Mouse (Mus musculus): ENCODE measurements around the gene Rd3l.

The Rd3l gene

DNA sequence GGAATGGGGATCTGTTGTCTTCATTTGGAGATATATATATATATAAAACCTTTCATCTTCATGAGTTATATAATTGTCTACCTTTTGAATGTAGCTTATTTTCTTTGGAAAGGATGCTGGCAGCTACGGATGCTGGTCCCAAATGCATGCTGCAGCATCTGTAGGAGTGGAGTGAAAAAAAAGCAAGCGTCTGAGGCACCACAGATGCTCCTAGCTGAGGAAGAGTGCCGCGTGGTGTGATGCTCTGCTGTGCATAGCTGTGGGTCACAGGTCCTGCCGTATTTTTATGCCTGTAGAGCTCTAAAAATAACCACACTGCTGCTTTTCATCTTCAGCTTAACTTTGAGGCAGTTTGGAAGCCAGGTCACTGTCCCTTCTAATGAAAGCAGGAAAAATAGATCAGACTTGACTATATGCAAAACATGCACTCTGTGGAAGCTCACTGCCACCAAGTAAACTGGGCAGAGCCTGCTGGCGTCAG is at the start of gene Rd3l:
TSS of gene Rd3l (minus strand) at position 431 of the 481 bp plus-strand sequence.
- Histone ChIP-seq H3K36me3 (ENCODE audit: control insufficient read depth, insufficient read depth, low read length, poor library complexity, severe bottlenecking) (no peaks in the 10 kb centered on the region), H3K27me3 (ENCODE audit: control insufficient read depth, insufficient read depth, low read length, poor library complexity, severe bottlenecking) (no peaks in the 10 kb centered on the region)
- no peak for DNase-seq (ENCODE audit: low read depth, low spot score)

DNA sequence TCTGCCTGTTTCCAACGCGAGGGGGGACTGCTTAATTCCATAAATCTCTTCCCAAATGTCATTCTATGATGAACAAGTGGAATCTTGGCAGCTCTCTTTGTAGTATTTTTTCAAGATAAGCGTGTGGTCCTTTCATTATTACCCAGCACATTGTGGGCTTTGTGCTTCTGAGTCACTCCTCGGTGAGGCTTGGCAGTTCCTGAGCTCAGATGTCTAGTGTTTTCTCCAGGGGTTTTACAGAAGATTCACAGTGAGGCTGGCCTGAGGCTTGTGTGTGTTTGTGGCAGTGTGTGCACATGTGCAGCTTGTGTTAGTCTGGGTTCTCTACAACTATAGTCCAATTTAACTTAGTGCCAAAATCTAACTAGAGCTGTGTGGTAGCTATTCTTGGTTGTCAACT is 46.3 kb upstream of the Rd3l start:
- no peaks in the 10 kb centered on the region for H3K36me3 ChIP-seq (ENCODE audit: control insufficient read depth, insufficient read depth, low read length, poor library complexity, severe bottlenecking)
- H3K27me3 ChIP-seq (ENCODE audit: control insufficient read depth, insufficient read depth, low read length, poor library complexity, severe bottlenecking), result no peaks in the 10 kb centered on the region
- DNase-seq (ENCODE audit: low read depth, low spot score), result no peak

DNA sequence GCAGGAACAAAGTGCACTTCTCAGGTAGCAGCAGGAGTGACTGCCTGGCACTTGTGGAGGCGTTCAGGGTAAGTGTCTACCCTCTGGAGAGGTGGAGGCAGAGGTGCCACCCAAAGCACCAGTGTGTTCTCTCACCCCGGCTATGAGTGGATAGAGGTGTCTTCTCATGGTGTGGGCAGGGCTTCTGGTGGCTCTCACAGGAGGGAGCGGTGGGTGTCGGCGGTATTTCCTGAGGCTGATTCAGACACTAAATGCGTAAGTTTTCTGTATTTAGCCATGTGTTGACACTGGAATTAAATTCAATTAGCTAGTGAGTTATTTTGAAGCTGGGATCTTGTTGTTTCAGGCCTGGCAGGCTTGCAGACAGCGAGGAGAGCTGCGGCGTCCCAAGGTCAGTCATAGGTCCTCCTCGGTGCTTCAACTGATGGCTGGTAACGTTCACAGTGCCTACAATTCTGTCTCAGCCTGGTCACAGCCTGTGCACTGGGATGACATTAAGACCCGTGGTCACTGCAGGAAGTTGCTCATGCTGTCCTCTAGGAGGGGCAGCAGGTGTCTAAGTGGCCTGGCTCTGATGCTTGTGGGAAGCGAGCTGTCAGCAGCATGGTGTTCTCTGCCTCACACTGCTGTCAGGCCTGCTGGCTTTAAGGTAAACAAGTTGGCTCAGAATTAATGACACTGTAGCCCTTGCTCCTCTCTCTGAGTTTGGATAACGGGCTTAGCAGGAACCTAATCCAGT is 45.0 kb upstream of the Rd3l start:
- DNase-seq (ENCODE audit: low read depth, low spot score), result no peak
- Histone ChIP-seq H3K27me3 (ENCODE audit: control insufficient read depth, insufficient read depth, low read length, poor library complexity, severe bottlenecking) (no peaks in the 10 kb centered on the region), H3K36me3 (ENCODE audit: control insufficient read depth, insufficient read depth, low read length, poor library complexity, severe bottlenecking) (no peaks in the 10 kb centered on the region)

DNA sequence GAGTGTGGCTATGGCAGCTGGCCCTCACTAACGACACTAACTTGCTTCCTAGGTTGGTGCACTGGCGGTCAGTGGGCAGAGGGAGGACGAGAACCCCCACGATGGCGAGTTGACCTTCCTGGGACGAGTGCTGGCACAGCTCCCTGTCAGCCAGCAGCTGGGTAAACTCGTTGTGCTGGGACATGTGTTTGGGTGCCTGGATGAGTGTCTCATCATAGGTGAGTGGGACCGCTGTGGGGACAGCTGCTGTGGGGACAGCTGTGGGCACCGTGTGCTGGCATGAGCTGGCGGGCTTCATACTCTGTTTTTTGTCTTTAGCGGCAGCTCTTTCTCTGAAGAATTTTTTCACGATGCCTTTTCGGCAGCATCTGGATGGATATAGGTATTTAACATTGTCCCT is 44.3 kb upstream of the Rd3l start:
- DNase-seq (ENCODE audit: low read depth, low spot score), result no peak
- Histone ChIP-seq H3K36me3 (ENCODE audit: control insufficient read depth, insufficient read depth, low read length, poor library complexity, severe bottlenecking) (no peaks in the 10 kb centered on the region), H3K27me3 (ENCODE audit: control insufficient read depth, insufficient read depth, low read length, poor library complexity, severe bottlenecking) (no peaks in the 10 kb centered on the region)

DNA sequence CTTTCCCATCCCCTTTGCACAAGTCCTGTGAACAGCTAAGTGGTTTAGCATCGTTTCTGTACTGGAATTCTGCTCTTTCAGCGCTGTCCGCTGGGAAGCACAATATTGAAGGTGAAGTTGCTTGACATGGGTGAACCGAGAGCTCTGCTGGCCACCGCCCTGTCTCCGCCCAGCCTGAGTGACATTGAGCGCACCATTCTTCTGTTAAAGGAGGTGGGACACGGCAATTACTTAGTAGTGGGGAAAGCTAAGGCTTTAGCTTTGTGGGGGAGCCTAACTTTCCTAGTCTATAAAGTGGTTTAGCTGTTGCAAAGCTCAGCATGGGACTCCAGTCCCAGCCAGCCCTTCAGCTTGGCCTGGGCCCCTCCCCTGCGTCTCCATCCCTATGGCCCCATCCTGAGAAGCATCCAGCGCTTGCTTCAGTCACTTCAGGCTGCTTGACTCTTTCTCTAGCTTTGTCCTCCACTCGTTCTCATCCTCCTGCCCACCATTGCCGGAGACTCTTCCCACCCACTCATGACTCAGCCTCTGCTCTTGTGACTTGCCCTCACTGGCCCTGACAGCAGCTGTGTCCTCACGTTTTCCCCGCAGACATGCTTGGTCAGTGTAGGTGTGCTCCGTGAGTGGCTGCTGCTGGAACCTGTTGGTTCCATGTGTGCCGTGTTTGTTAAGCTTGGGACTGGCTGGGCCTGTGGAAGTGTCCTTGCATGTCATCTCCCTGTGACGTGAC is 43.6 kb upstream of the Rd3l start:
- DNase-seq (ENCODE audit: low read depth, low spot score), result no peak
- H3K27me3 ChIP-seq (ENCODE audit: control insufficient read depth, insufficient read depth, low read length, poor library complexity, severe bottlenecking), result no peaks in the 10 kb centered on the region
- no peaks in the 10 kb centered on the region for H3K36me3 ChIP-seq (ENCODE audit: control insufficient read depth, insufficient read depth, low read length, poor library complexity, severe bottlenecking)

DNA sequence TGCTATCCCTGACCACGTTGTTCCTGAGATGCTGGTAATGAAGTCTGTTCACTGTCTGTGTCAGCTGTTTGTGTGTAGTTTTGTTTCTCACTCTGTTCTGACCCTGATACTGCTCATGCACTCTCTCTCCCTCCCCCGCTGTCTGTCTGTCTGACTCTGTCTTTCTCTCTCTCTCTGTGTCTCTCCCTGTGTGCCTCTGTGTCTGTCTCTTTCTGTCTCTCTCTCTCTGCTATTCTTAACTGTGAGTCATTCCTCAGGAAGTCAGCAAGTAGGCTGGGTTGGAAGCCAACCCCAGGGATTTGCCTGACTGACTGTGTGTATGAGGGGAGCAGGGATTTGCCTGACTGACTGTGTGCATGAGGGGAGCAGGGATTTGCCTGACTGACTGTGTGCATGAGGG is 42.2 kb upstream of the Rd3l start:
- no peak for DNase-seq (ENCODE audit: low read depth, low spot score)
- no peaks in the 10 kb centered on the region for H3K27me3 ChIP-seq (ENCODE audit: control insufficient read depth, insufficient read depth, low read length, poor library complexity, severe bottlenecking)

DNA sequence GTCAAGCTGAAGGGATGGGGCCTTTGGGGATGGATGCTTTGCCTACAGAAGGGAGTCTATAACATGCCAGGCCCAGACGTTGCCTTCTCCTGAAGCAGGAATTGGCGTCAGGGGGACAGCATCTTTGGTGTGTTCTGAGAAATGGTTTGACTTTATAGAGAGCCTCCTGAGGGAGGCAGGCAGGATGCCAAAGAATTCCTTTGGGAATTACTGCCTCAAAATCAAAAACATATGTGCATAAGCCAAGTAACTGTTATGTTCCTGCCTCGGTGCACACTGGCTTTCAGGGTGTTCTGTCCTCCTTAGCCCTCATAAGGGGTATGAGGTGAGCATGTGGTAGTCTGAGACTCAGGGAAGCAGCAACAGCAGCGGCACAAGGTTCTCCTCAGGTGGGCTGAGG is 35.2 kb upstream of the Rd3l start:
- no peaks in the 10 kb centered on the region for H3K27me3 ChIP-seq (ENCODE audit: control insufficient read depth, insufficient read depth, low read length, poor library complexity, severe bottlenecking)
- H3K36me3 ChIP-seq (ENCODE audit: control insufficient read depth, insufficient read depth, low read length, poor library complexity, severe bottlenecking), result no peaks in the 10 kb centered on the region
- no peak for DNase-seq (ENCODE audit: low read depth, low spot score)

More for the DNA sequence above, 42.2 kb upstream of the Rd3l start:
- no peaks in the 10 kb centered on the region for H3K36me3 ChIP-seq (ENCODE audit: control insufficient read depth, insufficient read depth, low read length, poor library complexity, severe bottlenecking)

DNA sequence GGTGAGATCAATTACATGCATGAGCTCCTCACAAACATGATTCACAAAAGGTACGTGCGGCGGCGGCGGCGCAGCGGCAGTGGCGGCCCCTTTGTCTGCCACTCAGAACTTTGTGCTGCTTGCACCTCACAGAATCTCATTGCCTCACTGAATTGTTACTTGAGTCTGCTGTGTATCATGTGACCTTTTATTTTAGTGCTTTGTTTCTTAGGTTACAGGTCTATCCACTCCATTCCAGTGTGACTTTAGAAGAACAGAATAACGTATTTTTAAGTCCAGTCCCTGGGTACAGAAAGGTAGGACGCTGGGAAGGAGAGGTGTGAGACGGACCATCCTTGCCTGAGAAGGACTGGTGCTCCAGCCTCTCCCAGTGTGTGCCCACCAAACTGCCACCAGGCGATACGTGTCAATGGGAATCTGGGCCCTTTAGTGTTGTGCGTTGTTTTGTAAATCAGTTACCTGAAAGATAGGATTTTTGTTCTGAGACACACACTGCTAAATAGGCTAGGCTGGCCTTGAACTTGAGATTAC is 32.2 kb upstream of the Rd3l start:
- Histone ChIP-seq H3K27me3 (ENCODE audit: control insufficient read depth, insufficient read depth, low read length, poor library complexity, severe bottlenecking) (no peaks in the 10 kb centered on the region), H3K36me3 (ENCODE audit: control insufficient read depth, insufficient read depth, low read length, poor library complexity, severe bottlenecking) (no peaks in the 10 kb centered on the region)
- DNase-seq (ENCODE audit: low read depth, low spot score), result no peak

DNA sequence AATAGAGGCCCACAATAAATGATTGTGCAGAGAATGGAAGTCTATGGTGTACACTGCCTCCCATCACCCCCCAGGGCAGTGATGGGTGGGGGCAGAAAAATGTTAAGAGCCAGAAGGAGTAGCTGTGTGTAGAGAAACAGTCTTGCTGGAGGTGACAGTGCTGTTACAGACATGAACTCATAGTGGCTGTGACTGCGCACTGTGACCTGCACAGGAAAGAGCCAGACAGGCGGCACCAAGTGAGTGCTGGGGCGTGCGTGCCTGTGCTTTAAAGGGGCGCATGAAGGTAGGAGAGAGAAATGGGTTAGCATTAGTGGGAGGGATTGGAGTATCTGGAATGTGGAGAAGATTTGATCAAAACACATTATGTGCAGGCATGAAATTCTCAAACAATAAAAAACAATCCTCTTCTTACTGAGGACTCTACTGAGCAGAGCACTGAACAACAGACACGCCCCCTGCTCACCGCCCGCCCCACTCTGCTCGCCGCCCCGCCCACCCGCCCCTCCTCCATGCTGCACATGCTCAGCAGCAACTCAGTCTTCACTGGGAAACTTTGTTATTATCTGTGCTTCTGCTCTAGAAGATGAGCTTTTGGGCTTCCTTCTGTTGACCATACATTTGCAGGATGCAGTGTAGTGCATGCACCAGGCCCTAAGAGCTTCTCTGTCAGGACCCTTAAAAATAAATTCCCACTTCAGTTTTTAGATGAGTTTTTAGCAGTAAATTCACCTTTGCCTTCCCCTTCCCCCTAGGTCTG is 31.6 kb upstream of the Rd3l start:
- no peak for DNase-seq (ENCODE audit: low read depth, low spot score)
- H3K27me3 ChIP-seq (ENCODE audit: control insufficient read depth, insufficient read depth, low read length, poor library complexity, severe bottlenecking), result no peaks in the 10 kb centered on the region
- no peaks in the 10 kb centered on the region for H3K36me3 ChIP-seq (ENCODE audit: control insufficient read depth, insufficient read depth, low read length, poor library complexity, severe bottlenecking)

DNA sequence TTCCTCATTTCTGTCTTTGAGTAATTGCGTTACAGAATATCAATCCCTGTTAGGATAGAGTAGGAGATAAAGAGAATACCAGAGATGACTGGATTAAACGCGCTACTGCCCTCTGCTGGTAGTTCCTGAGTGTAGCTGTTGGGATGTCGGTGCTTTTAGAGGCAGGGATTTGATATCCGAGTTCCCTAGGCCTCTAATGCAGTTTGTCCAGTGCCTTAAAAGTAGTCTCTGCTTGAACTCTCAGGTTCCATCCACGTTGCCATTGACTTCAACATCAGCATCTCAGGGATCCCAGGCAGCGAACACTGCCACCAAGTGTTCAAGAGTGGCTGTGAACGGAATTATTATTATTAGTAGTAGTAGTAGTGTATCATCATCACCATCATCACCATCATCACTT is 20.1 kb upstream of the Rd3l start:
- Histone ChIP-seq H3K36me3 (ENCODE audit: control insufficient read depth, insufficient read depth, low read length, poor library complexity, severe bottlenecking) (no peaks in the 10 kb centered on the region), H3K27me3 (ENCODE audit: control insufficient read depth, insufficient read depth, low read length, poor library complexity, severe bottlenecking) (no peaks in the 10 kb centered on the region)
- peak; percentile 64 for DNase-seq (ENCODE audit: low read depth, low spot score)

DNA sequence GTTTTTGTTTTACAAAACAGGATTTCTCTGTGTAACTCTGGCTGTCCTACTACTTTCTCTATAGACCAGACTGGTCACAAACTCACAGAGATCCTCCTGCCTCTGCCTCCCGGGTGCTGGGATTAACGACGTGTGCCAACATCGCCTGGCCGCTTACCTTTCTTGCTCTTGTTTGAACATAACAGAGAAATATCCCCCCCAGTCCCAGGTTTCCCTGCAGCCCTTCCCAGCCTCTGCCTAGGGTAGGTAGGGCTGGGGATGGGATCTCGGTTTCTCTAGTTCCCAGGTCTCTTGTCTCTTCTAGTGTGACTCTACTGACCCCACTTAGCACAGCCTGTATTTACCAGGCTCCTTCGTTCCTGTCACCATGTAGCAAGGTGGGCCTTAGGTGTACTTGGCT is 18.6 kb upstream of the Rd3l start:
- Histone ChIP-seq H3K36me3 (ENCODE audit: control insufficient read depth, insufficient read depth, low read length, poor library complexity, severe bottlenecking) (no peaks in the 10 kb centered on the region), H3K27me3 (ENCODE audit: control insufficient read depth, insufficient read depth, low read length, poor library complexity, severe bottlenecking) (no peaks in the 10 kb centered on the region)
- no peak for DNase-seq (ENCODE audit: low read depth, low spot score)

DNA sequence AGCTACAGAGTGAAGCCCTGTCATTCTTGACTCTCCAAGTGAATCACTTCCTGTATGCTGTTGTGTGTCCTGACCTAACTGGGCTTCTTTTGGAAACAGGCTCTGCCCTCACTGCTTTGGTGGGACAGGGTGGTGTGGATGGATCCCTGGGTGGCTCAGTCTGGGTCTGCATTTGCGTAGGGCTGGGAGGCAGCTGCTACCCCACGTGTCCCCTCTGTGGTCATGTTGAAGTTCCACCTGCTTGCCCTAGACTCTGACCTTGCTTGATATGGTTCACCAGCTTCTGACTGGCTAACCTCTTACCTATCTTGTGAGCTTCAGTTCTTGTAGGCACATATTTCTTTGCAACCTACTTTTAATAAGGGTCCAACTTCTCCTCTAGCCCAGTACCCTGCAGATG is 14.0 kb upstream of the Rd3l start:
- no peak for DNase-seq (ENCODE audit: low read depth, low spot score)

DNA sequence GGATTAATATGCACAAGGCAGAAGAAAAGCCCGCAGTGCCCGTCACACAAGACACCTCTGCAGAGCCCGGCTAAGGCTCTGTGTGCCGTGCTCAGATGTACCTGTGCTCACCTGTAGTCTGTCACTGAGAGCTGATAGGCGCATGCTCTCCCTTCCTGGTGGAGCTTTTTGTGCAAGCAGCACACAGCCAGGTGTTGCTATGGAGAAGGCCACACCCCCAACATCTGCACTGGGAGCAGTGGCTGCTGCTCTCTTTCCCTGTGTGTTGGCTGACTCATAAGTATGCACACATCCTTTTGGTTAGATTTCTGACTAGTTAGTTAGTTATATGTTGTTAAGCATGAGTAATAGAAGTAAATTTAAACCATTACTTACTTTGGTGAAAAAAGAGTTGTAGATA is 11.5 kb upstream of the Rd3l start:
- no peak for DNase-seq (ENCODE audit: low read depth, low spot score)
- H3K27me3 ChIP-seq (ENCODE audit: control insufficient read depth, insufficient read depth, low read length, poor library complexity, severe bottlenecking), result no peaks in the 10 kb centered on the region
- H3K36me3 ChIP-seq (ENCODE audit: control insufficient read depth, insufficient read depth, low read length, poor library complexity, severe bottlenecking), result no peaks in the 10 kb centered on the region

More for the DNA sequence above, 14.0 kb upstream of the Rd3l start:
- H3K27me3 ChIP-seq (ENCODE audit: control insufficient read depth, insufficient read depth, low read length, poor library complexity, severe bottlenecking), result no peaks in the 10 kb centered on the region
- H3K36me3 ChIP-seq (ENCODE audit: control insufficient read depth, insufficient read depth, low read length, poor library complexity, severe bottlenecking), result no peaks in the 10 kb centered on the region

DNA sequence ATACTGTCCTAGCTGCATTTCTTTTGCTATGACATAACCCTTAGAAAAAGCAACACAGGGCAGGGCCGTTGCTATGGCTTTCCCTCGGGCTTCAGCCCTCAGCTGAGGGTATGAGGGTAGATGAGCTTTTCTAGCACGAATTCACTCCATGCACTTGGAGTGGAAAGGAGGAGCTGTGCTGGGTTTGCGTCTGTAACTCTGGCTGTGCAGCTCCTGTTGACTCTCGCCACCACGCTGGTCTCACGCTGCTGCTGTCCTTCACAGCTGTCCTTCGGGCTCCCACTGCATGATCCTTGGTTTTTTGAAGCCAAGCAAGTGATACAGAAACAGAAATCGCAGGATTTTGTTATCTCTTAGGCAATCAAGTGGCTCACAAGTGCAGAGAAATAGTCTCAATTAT is 5.6 kb upstream of the Rd3l start:
- no peak for DNase-seq (ENCODE audit: low read depth, low spot score)
- Histone ChIP-seq H3K27me3 (ENCODE audit: control insufficient read depth, insufficient read depth, low read length, poor library complexity, severe bottlenecking) (no peaks in the 10 kb centered on the region), H3K36me3 (ENCODE audit: control insufficient read depth, insufficient read depth, low read length, poor library complexity, severe bottlenecking) (no peaks in the 10 kb centered on the region)

DNA sequence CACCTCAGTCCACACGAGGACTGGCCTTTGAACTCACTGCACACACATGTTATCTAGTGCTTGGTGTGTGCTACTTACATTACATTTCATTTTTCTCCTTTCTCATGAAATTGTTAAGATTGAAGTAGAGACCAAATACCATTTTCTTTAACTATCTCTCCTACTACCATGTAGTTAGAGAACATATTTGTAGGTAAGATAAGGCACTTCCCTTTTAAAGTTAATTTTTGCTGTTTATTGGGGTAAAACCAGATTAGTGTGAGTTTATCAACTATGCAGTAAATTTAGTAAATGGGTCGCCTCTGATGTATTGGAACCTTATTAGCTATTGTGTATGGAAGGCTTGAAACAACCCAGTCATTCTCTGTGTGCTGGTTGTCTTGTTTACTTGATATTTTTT is 2.0 kb upstream of the Rd3l start:
- no peak for DNase-seq (ENCODE audit: low read depth, low spot score)
- H3K36me3 ChIP-seq (ENCODE audit: control insufficient read depth, insufficient read depth, low read length, poor library complexity, severe bottlenecking), result no peaks in the 10 kb centered on the region

More for the DNA sequence above, 2.0 kb upstream of the Rd3l start:
- no peaks in the 10 kb centered on the region for H3K27me3 ChIP-seq (ENCODE audit: control insufficient read depth, insufficient read depth, low read length, poor library complexity, severe bottlenecking)
